Mouse (Mus musculus): ENCODE data around the gene Tns2. TPM values are rescaled to one million over a fixed set of nuclear protein-coding genes. Genes with fewer than 3 reads are reported as not detected.
"Not testable (repeated sequence)": the region's sequence is repeated elsewhere in the genome, so short reads cannot be mapped to it uniquely, and the experiment has no call there.

Gene Tns2
- polyA plus RNA-seq, 1 experiment from 2014 or later: 72.8 TPM

GRCm38 (mm10) chr15:102074070-102074731, 26.0 kb upstream of the Tns2 start:
- Histone ChIP-seq H3K4me1 (replicated peaks; ENCODE audit: control insufficient read depth, insufficient read depth, low read length) (peaks cover 18% of the 10 kb centered on the region), H3K9ac (ENCODE audit: low read length) (peak overlapping the region; percentile 98), H3K27me3 (ENCODE audit: control insufficient read depth, insufficient read depth, low read depth, low read length) (no peaks in the 10 kb centered on the region), H3K4me3 (ENCODE audit: low read length) (peak overlapping the region; percentile 100), H3K36me3 (ENCODE audit: control insufficient read depth, insufficient read depth, low read length) (no peaks in the 10 kb centered on the region), H3K27ac (ENCODE audit: low read length) (peak overlapping the region; percentile 97), H3K4me2 (ENCODE audit: low read depth, low read length) (peak overlapping the region; percentile 82), H3K9me3 (ENCODE audit: control insufficient read depth, low read length) (no peaks in the 10 kb centered on the region)
- peak; percentile 42 for ATAC-seq (ENCODE audit: low read depth)
- WGBS: under 1% methylated on average over 57 of the region's 57 CpGs

DNA sequence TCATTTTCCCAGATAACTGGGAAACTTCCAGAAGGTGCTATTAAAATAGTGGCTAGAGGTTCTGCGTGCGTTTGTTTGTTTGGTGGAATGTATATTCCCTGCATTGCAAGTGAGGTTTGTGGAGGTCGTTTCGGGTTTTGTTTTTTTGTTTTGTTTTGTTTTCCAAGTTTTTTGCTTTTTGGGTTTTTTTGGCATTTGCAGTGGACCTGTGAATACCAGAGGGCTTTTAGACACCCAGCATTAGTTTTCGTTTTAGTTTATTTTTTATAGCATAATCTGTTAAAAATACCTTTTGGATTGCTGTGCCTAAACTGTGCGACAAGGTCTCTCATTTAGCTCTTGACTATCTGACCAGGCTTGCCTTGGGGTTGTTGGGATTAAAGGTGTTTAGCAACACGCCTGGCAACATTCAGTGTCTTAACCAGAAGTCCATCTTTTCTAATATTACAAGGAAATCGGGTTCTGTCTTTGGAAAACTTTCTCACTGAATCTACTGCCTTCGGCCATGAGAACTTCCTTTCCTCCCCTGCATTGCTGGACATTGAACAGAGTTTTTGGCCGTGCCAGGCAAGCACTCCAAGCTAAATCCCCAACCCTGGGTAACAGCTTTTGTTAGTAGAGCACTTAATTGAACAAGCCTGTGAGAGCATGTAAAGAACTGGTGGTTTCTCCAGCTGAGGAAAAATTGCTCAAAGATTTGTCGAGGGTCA, 25.2 kb upstream of the Tns2 start:
- H3K27ac ChIP-seq (ENCODE audit: low read length): peak overlapping the region; percentile 97
- H3K27me3 ChIP-seq (ENCODE audit: control insufficient read depth, insufficient read depth, low read depth, low read length): no peaks in the 10 kb centered on the region
- no peaks in the 10 kb centered on the region for H3K9me3 ChIP-seq (ENCODE audit: control insufficient read depth, low read length)
- H3K4me2 ChIP-seq (ENCODE audit: low read depth, low read length): peak overlapping the region; percentile 82
- ATAC-seq (ENCODE audit: low read depth): no peak
- H3K9ac ChIP-seq (ENCODE audit: low read length): peak overlapping the region; percentile 98
- H3K4me1 ChIP-seq (replicated peaks; ENCODE audit: control insufficient read depth, insufficient read depth, low read length): peaks cover 18% of the 10 kb centered on the region
- peak overlapping the region; percentile 100 for H3K4me3 ChIP-seq (ENCODE audit: low read length)
- no peaks in the 10 kb centered on the region for H3K36me3 ChIP-seq (ENCODE audit: control insufficient read depth, insufficient read depth, low read length)
- WGBS: 3% methylated on average over 11 of the region's 11 CpGs

DNA sequence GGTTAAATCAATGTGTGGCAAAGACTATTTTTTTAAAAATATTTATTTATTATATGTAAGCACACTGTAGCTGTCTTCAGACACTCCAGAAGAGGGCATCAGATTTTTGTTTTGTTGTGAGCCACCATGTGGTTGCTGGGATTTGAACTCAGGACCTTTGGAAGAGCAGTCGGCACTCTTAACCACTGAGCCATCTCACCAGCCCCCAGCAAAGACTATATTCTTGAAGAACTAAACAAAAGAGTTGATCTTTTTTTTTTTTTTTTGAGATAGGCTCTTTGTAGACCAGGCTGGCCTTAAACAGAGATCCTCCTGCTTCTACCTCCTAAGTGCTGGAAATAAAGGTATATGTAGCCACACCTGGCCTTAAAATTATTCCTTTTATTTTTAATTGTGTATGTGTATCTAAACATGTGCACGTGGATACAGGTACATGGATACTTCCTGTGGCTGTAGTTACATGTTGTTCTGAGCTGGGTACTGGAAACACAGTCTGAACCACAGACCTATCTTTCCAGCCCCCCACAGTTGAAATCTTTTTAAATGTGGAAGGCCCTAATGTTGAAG, 23.0 kb upstream of the Tns2 start:
- no peak overlapping the region for H3K4me2 ChIP-seq (ENCODE audit: low read depth, low read length)
- peaks cover 18% of the 10 kb centered on the region for H3K4me1 ChIP-seq (replicated peaks; ENCODE audit: control insufficient read depth, insufficient read depth, low read length)
- WGBS: 75% methylated on average over 2 of the region's 2 CpGs
- no peak overlapping the region for H3K27ac ChIP-seq (ENCODE audit: low read length)
- H3K9ac ChIP-seq (ENCODE audit: low read length): no peak overlapping the region
- ATAC-seq (ENCODE audit: low read depth): no peak
- no peaks in the 10 kb centered on the region for H3K9me3 ChIP-seq (ENCODE audit: control insufficient read depth, low read length)
- no peak overlapping the region for H3K4me3 ChIP-seq (ENCODE audit: low read length)
- peaks cover 3% of the 10 kb centered on the region for H3K36me3 ChIP-seq (ENCODE audit: control insufficient read depth, insufficient read depth, low read length)
- H3K27me3 ChIP-seq (ENCODE audit: control insufficient read depth, insufficient read depth, low read depth, low read length): no peaks in the 10 kb centered on the region

GRCm38 (mm10) chr15:102079221-102079620, 21.0 kb upstream of the Tns2 start:
- Histone ChIP-seq H3K36me3 (ENCODE audit: control insufficient read depth, insufficient read depth, low read length) (peaks cover 9% of the 10 kb centered on the region), H3K9me3 (ENCODE audit: control insufficient read depth, low read length) (no peaks in the 10 kb centered on the region), H3K4me1 (replicated peaks; ENCODE audit: control insufficient read depth, insufficient read depth, low read length) (peaks cover 13% of the 10 kb centered on the region), H3K4me3 (ENCODE audit: low read length) (no peak overlapping the region), H3K27ac (ENCODE audit: low read length) (no peak overlapping the region), H3K9ac (ENCODE audit: low read length) (no peak overlapping the region), H3K27me3 (ENCODE audit: control insufficient read depth, insufficient read depth, low read depth, low read length) (no peaks in the 10 kb centered on the region), H3K4me2 (ENCODE audit: low read depth, low read length) (no peak overlapping the region)
- no peak for ATAC-seq (ENCODE audit: low read depth)
- WGBS: 62% methylated on average over 4 of the region's 4 CpGs

DNA sequence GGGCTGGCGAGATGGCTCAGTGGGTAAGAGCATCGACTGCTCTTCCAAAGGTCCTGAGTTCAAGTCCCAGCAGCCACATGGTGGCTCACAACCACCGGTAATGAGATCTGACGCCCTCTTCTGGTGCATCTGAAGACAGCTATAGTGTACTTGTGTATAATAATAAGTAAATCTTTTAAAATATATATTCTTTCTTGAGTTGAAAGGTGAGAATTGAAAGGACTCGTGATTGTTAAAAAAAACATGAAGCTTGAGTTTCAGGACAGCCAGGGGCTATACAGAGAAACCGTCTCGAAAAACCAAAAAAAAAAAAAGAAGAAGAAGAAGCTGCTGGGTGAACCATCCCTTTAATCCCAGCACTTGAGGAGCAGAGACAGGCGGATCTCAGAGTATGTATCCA, 20.3 kb upstream of the Tns2 start:
- not testable (repeated sequence) for H3K9me3 ChIP-seq (ENCODE audit: control insufficient read depth, low read length); H3K27me3 ChIP-seq (ENCODE audit: control insufficient read depth, insufficient read depth, low read depth, low read length); H3K4me2 ChIP-seq (ENCODE audit: low read depth, low read length); H3K4me3 ChIP-seq (ENCODE audit: low read length); ATAC-seq (ENCODE audit: low read depth); H3K27ac ChIP-seq (ENCODE audit: low read length); H3K9ac ChIP-seq (ENCODE audit: low read length)
- 75% methylated on average over 8 of the region's 8 CpGs for WGBS
- peaks cover 13% of the 10 kb centered on the region for H3K4me1 ChIP-seq (replicated peaks; ENCODE audit: control insufficient read depth, insufficient read depth, low read length)
- H3K36me3 ChIP-seq (ENCODE audit: control insufficient read depth, insufficient read depth, low read length): peaks cover 14% of the 10 kb centered on the region

DNA sequence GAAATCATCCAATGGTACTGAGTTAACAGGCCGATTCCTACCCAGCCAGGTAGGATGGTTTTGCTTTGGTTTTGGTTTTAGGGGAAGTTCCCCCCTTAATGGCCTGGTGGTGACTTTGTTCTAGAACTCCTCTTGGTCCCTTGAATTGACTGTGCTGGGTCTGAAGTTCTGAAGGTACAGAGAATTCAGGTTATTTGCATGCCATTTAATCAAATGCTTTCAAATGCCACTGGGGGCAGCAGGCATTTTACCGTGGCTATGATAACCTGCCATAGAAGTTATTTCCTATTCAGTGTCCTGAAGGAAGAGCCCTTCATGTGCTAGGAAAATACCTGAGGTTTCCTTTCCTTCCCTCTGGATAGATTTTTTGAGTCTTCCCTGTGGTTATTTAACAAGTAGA, 19.8 kb upstream of the Tns2 start:
- H3K27me3 ChIP-seq (ENCODE audit: control insufficient read depth, insufficient read depth, low read depth, low read length): no peaks in the 10 kb centered on the region
- H3K4me3 ChIP-seq (ENCODE audit: low read length): no peak overlapping the region
- no peak overlapping the region for H3K27ac ChIP-seq (ENCODE audit: low read length)
- no peaks in the 10 kb centered on the region for H3K9me3 ChIP-seq (ENCODE audit: control insufficient read depth, low read length)
- ATAC-seq (ENCODE audit: low read depth): no peak
- no peak overlapping the region for H3K4me2 ChIP-seq (ENCODE audit: low read depth, low read length)
- WGBS: 60% methylated on average over 2 of the region's 2 CpGs
- peaks cover 17% of the 10 kb centered on the region for H3K36me3 ChIP-seq (ENCODE audit: control insufficient read depth, insufficient read depth, low read length)
- H3K4me1 ChIP-seq (replicated peaks; ENCODE audit: control insufficient read depth, insufficient read depth, low read length): peaks cover 9% of the 10 kb centered on the region
- H3K9ac ChIP-seq (ENCODE audit: low read length): no peak overlapping the region

GRCm38 (mm10) chr15:102082148-102082547, 18.1 kb upstream of the Tns2 start:
- Histone ChIP-seq H3K9ac (ENCODE audit: low read length) (no peak overlapping the region), H3K4me3 (ENCODE audit: low read length) (no peak overlapping the region), H3K27ac (ENCODE audit: low read length) (no peak overlapping the region), H3K27me3 (ENCODE audit: control insufficient read depth, insufficient read depth, low read depth, low read length) (no peaks in the 10 kb centered on the region), H3K9me3 (ENCODE audit: control insufficient read depth, low read length) (no peaks in the 10 kb centered on the region), H3K4me1 (replicated peaks; ENCODE audit: control insufficient read depth, insufficient read depth, low read length) (no peaks in the 10 kb centered on the region), H3K4me2 (ENCODE audit: low read depth, low read length) (no peak overlapping the region), H3K36me3 (ENCODE audit: control insufficient read depth, insufficient read depth, low read length) (peaks cover 32% of the 10 kb centered on the region)
- 83% methylated on average over 4 of the region's 4 CpGs for WGBS
- ATAC-seq (ENCODE audit: low read depth): no peak

- Histone ChIP-seq H3K9me3 (ENCODE audit: control insufficient read depth, low read length) (no peaks in the 10 kb centered on the region), H3K36me3 (ENCODE audit: control insufficient read depth, insufficient read depth, low read length) (peaks cover 39% of the 10 kb centered on the region), H3K27ac (ENCODE audit: low read length) (no peak overlapping the region), H3K9ac (ENCODE audit: low read length) (no peak overlapping the region), H3K4me1 (replicated peaks; ENCODE audit: control insufficient read depth, insufficient read depth, low read length) (no peaks in the 10 kb centered on the region), H3K4me2 (ENCODE audit: low read depth, low read length) (no peak overlapping the region), H3K27me3 (ENCODE audit: control insufficient read depth, insufficient read depth, low read depth, low read length) (no peaks in the 10 kb centered on the region), H3K4me3 (ENCODE audit: low read length) (no peak overlapping the region)
- no peak for ATAC-seq (ENCODE audit: low read depth)
- 67% methylated on average over 4 of the region's 4 CpGs for whole genome bisulfite sequencing
These were observed 17.2 kb upstream of the Tns2 start for GRCm38 (mm10) chr15:102083028-102083427.

GRCm38 (mm10) chr15:102089914-102090585, 10.2 kb upstream of the Tns2 start:
- no peak for ATAC-seq (ENCODE audit: low read depth)
- no peaks in the 10 kb centered on the region for H3K27me3 ChIP-seq (ENCODE audit: control insufficient read depth, insufficient read depth, low read depth, low read length)

More at GRCm38 (mm10) chr15:102089914-102090585, 10.2 kb upstream of the Tns2 start:
- Histone ChIP-seq H3K9me3 (ENCODE audit: control insufficient read depth, low read length) (no peaks in the 10 kb centered on the region), H3K9ac (ENCODE audit: low read length) (no peak overlapping the region), H3K4me2 (ENCODE audit: low read depth, low read length) (no peak overlapping the region), H3K27ac (ENCODE audit: low read length) (no peak overlapping the region), H3K4me1 (replicated peaks; ENCODE audit: control insufficient read depth, insufficient read depth, low read length) (no peaks in the 10 kb centered on the region), H3K36me3 (ENCODE audit: control insufficient read depth, insufficient read depth, low read length) (peaks cover 90% of the 10 kb centered on the region), H3K4me3 (ENCODE audit: low read length) (no peak overlapping the region)
- WGBS: 78% methylated on average over 12 of the region's 12 CpGs
